Mouse (Mus musculus): ENCODE results near the gene Acadl.

DNA sequence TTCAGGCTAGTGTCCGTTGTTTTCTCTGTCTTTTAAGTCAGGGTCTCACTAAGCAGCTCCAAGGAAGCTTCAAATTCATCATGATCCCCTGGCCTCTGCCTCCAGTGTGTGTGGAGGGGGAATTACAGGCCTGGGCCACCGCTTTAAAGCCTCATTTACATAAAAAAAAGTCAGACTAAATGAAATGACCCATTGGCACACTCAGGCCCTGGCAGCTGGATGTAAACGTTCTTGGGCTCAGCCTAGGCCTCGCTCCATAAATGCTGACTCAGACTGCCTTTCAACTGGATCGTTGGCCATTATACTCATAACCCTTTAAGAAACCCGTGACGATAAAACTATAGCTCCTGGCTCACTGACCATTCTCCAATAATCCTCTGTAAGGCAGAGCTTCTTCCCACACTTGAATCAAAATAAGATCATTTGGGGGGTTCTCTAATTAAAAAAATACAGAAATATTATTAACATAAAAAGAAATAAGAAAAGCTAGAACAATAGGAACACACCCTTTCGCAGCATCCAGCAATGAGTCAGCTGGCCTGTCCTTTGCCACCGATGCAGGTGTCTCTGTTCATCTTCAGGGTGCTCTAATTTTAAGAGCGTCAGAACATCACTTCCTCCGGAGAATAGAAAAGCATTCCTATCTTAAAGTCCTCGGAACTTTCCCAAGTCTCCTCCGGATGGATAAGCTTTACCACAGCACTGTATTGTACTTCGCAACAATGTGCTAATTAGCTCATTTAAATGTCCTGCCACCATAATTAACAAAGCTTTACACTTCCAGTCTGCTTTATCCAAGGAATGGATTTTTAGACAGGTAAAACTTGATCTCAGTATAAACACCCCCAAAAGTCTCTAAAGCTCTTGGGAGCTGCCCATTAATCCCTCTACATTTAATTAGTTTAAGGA is 1.1 kb downstream of the Acadl start:
- TF ChIP-seq CTCF (IDR thresholded peaks at IDR 0.05) (no peak), EP300 (IDR thresholded peaks at IDR 0.05) (no peak)

Measured in lung, postnatal 0 days (tissue).